Mouse (Mus musculus) kidney, postnatal 25 days (tissue): ENCODE measurements at regions not wholly inside any gene's neighbourhood (a gene's known extent, or its start where the extent isn't known, plus 50 kb on each side); places are given as distances from the start of the nearest gene placed in this dataset.

Experiments
- DNase-seq, 2 experiments: peaks; one replicate each; pipeline ENCODE4 v3.0.0; 2021; ENCODE audit warnings: mixed read lengths in 2 of 2

GRCm38 (mm10) chrX:167152611-167153010, 56.5 kb downstream of the Tmsb4x start:
- peak; percentile 57 to 58 for DNase-seq

- no peak for DNase-seq
These were observed 57.8 kb downstream of the Tmsb4x start for GRCm38 (mm10) chrX:167151341-167151740.

DNA sequence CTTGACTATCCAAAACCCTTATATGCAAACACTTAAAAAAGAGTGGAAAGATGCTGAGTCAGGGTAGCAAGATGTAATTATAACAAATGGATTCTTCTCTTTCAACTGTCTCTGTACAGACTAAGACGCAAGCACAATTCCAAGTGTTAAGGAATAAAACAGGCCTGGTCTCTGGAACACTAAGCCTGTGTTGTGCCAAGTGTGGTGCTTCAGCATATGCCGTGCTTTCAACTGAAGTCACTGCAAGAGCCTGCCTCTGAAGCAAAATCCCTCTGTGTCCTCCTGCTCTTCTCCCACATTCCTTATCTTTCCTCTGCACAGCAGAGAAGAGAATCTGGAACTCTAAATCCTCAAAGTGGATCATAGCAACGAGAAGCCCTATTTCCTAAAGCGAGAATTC, 59.7 kb downstream of the Tmsb4x start:
- DNase-seq, result no peak

GRCm38 (mm10) chrX:167146513-167147360, 62.4 kb downstream of the Tmsb4x start:
- no peak for DNase-seq

GRCm38 (mm10) chrX:167145508-167146182, 63.5 kb downstream of the Tmsb4x start:
- DNase-seq, result no peak

GRCm38 (mm10) chrX:167139110-167139509, 70.0 kb downstream of the Tmsb4x start:
- no peak for DNase-seq

- no peak for DNase-seq
These were observed 74.9 kb downstream of the Tmsb4x start for GRCm38 (mm10) chrX:167134250-167134649.

GRCm38 (mm10) chrX:167132989-167133395, 76.1 kb downstream of the Tmsb4x start:
- DNase-seq, result no peak

DNA sequence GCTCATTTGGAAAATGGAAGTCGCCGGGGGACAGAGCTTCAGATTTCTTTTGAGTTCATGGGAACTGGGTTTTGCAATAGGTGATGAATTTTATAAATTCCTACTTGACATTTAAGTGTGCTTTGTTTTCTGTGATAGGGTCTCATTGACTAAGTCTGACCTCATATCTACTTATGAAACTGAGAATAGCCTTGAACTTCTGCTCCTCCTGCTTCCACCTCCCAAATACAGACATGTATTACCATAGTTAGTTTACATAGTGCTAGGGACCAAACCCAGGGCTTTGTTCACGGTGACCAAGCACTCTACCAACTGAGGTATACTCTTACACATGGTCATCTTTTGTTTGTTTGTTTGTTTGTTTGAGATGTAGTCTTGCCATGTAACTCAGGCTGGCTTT, 77.8 kb downstream of the Tmsb4x start:
- DNase-seq, result no peak

GRCm38 (mm10) chrX:167130601-167131000, 78.5 kb downstream of the Tmsb4x start:
- DNase-seq, result no peak

DNA sequence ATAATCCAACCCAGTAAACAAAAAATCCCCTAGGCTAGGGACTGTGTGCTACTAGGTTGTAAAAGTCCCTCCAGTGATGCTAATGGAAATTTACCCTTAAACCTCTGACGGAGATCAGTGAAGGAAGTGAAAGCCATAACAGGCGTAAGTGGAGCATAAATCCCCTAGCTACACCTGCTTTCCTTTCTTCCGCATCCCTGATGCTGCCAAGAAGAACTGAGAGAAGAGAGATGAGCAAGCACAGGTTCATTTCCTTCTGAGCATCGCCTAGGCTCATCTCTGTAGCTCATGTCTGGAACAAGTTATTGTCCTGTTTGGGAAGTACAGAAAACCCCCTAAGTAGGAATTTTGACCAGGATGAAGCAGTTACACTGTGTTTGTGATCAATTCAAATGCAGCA, 89.8 kb downstream of the Tmsb4x start:
- DNase-seq, result no peak

GRCm38 (mm10) chrX:167115096-167115495, 94.0 kb downstream of the Tmsb4x start:
- DNase-seq, result no peak

DNA sequence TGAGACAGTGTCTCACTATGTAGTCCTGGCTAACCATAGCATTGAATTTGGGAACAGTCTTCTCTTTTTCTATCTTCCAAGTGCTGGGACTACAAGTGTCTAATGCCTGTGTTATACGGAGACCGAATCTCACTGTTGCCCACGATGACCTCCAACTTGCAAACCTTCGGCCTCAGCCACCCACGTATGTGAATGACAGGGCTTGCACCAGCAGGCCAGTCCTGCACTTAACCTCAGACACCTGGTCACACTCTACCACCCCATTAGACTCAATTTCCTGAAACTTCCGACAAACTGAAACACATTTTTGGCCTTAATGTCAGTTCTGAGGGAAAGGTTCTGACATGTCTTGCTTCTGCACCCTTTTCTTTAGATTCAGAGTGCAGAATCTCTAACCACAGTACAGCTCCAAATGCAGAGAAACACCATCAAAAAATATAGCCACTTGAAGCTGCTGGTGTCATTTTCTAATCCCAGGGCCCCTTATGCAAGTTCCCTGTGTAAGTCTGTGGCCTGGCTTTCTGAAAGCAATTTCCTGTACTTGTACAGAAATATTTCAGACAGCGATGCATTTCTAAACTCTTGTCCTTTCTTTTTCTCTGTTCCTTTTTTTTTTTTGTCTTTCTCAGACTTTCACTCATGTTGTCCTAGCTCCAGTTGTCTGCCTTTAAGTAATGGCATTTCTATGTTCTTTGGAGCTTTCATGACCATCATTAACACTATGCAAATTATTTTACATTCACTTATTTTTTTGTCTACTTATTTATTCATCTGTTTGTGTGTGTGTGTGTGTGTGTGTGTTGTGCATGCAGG, 97.8 kb downstream of the Tmsb4x start:
- DNase-seq, result no peak

DNA sequence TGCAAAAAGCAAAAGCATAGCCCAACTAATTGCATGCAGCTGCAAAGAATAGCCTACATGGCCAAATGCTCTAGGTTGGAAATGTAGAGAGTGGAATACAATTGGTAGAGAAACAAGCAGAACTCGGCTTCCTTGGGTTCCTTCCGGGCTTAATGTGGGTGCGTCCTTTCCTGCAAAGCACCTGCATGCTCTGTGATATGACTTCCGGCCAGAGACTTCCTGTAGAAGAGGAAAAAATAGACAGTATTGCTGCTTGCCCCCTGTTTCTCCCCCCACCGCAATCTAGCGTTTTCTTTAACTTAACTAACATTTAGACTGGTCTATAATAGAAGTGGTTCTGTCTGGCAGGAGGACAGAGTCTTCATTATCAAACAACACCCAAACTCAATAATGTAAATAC, 100.8 kb downstream of the Tmsb4x start:
- no peak for DNase-seq

DNA sequence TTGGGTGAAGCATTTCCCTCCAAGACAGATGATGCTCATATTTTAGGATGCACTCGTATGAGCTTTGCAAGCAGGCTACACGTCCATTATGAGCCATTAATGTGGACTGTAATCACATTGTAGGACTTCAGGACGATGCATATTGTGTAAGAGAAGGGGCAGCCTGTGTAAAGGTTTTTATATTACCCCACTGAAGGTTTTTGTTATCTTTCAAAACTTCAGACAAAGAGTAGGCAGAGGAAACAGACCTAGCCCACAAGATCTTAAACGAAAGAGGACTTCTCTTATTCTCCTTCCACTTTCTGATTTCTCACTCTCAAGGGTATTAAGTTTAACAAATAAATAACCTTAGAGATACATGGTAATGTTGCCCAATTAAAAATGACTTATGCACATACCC, 101.6 kb downstream of the Tmsb4x start:
- DNase-seq, result no peak

DNA sequence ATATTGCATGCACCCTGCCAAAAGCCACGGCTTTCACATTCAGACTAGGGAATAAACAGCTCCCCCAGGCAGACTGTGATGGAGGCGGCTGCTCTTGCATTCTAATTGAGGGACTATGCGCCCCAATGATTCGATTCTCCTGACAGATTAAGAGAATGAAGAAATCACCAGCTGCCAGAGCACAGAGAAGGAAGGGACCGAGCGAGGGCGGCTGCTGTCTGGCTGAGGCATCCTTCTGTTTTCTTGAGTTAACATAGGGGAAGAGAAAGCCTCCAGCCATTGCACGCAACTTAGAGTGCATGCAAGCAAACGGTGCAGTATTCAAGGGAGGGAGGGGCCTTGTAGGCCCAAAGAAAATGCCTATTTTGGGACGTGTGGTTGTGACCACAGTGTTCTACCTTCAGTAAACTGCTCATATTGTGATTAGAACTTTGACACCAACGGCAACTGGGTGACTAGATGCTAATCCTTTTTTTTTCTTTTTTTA, 103.1 kb downstream of the Tmsb4x start:
- DNase-seq, result no peak

GRCm38 (mm10) chrX:167105354-167105753, 103.8 kb downstream of the Tmsb4x start:
- DNase-seq, result no peak

GRCm38 (mm10) chrX:167104247-167104621, 104.9 kb downstream of the Tmsb4x start:
- no peak for DNase-seq

- DNase-seq, result no peak
These were observed 105.4 kb downstream of the Tmsb4x start for GRCm38 (mm10) chrX:167103501-167104246.

- no peak for DNase-seq
These were observed 107.2 kb downstream of the Tmsb4x start for GRCm38 (mm10) chrX:167101929-167102328.

GRCm38 (mm10) chrX:167099411-167099810, 109.7 kb downstream of the Tmsb4x start:
- DNase-seq, result no peak

DNA sequence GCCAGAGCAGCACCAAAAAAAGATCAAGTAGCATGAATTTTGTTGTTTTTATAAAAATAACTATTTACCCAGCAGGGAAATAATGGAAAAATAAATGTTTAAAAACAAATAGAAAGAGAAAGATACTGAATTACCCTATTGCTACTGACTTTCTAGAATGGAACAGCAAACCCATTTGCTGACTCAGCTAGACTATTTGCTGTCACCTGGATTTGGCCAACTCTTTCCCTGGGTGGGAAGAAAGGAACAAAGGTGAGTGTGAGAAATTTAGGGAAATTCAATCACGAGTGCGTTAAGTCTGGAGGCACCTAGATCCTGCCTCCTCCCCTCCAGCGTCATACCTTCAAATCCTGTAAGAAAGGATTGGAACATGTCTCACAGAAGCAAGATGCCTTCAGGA, 110.2 kb downstream of the Tmsb4x start:
- DNase-seq, result no peak

DNA sequence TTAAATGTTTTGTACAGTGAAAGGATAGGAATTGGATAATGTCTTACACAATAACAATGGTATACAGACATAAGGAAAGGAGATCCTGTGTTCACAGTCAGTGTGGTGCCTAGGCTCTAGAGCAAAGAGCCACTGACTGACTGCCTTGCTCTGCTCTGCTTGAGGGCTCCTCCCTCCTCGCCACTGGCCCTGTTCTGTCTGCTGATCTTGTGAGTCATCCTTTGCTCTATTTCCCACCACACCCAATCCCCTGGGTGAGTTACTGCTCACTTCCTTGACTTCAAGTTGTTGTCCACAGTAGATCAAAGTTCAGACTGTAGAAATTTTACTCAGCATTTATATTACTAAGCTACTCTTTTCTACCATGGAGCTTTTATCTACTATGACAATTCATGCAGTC, 117.3 kb downstream of the Tmsb4x start:
- peak; percentile 46 to 60 for DNase-seq
